In the genomic region with DNA sequence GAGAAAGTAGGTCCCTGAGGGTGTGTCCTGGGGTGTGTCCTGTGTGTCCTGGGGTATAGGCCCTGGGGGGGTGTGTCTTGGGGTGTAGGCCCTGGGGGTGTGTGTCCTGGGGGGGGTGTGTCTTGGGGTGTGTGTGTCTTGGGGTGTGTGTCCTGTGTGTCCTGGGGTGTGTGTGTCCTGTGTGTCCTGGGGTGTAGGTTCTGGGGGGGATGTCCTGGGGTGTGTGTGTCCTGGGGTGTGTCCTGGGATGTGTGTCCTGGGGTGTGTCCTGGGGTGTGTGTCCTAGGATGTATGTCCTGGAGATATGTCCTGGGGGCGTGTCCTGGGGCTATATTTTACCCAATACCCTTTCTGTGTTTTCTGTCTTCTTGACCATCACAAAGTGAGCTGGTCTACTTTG, we compare ENCODE assay signal across 19 mouse cellular contexts. TPM values are rescaled to one million over a fixed set of nuclear protein-coding genes. Genes with fewer than 3 reads are reported as not detected.
A peak's percentile ranks its signal among the peaks of the same experiment; 100 is the strongest.
DNase-seq lines count a peak whose midpoint lies in the region; ATAC-seq and TF ChIP-seq lines count a peak whose summit lies in the region.
"Had no signal": no experiment of that assay in that cellular context is flagged by ENCODE, and none has a peak within 500 bp of the region (broad histone marks: within the 10 kb centered on the region; RNA-seq: fewer than 3 reads in every experiment).

No protein-coding gene starts in this region.

- WGBS in embryonic facial prominence, embryonic 15.5 days, result 64% methylated on average over 1 of the region's 1 CpGs
- 89% methylated on average over 1 of the region's 1 CpGs for WGBS in embryonic facial prominence, embryonic 10.5 days
- WGBS in kidney, embryonic 14.5 days, result 65% methylated on average over 1 of the region's 1 CpGs
- WGBS in liver, embryonic 12.5 days (ENCODE audit: insufficient replicate concordance), result 33% methylated on average over 1 of the region's 1 CpGs
- 55% methylated on average over 1 of the region's 1 CpGs for WGBS in liver, postnatal 0 days (ENCODE audit: insufficient replicate concordance)
- WGBS in stomach, embryonic 16.5 days, result 78% methylated on average over 1 of the region's 1 CpGs
- WGBS in forebrain, embryonic 15.5 days, result 76% methylated on average over 1 of the region's 1 CpGs

- H3K27ac ChIP-seq in embryonic facial prominence, embryonic 15.5 days (replicated peaks), result no peak overlapping the region
- H3K27ac ChIP-seq in embryonic facial prominence, embryonic 10.5 days (replicated peaks), result no peak overlapping the region
- H3K27ac ChIP-seq in kidney, embryonic 14.5 days (ENCODE audit: low read depth, low read length), result no peak overlapping the region
- H3K27ac ChIP-seq in liver, embryonic 12.5 days, result no peak overlapping the region
- no peak overlapping the region for H3K27ac ChIP-seq in liver, postnatal 0 days (ENCODE audit: low read depth)
- no peak overlapping the region for H3K27ac ChIP-seq in stomach, embryonic 16.5 days (ENCODE audit: low read length)
- no peak overlapping the region for H3K27ac ChIP-seq in forebrain, embryonic 15.5 days (replicated peaks)
- H3K27ac ChIP-seq: heart, embryonic 15.5 days; hindbrain, embryonic 15.5 days had no signal

- DNase-seq in embryonic facial prominence, embryonic 10.5 days (ENCODE audit: low spot score), result no peak
- no peak for DNase-seq in kidney, adult 8-10 months
- no peak for DNase-seq in liver, postnatal 0 days
- DNase-seq: adrenal gland, adult 8-10 months; adrenal gland, postnatal 36 days; B cell, adult 2 months; cerebellum, adult 2 months; cerebellum, postnatal 10 days; gastrocnemius, postnatal 10 days had no signal

- no peak overlapping the region for H3K4me3 ChIP-seq in embryonic facial prominence, embryonic 15.5 days (replicated peaks)
- H3K4me3 ChIP-seq in embryonic facial prominence, embryonic 10.5 days, result no peak overlapping the region
- H3K4me3 ChIP-seq in kidney, embryonic 14.5 days (ENCODE audit: low read length), result no peak overlapping the region
- no peak overlapping the region for H3K4me3 ChIP-seq in liver, embryonic 12.5 days
- no peak overlapping the region for H3K4me3 ChIP-seq in liver, postnatal 0 days (ENCODE audit: low read depth, low read length)
- no peak overlapping the region for H3K4me3 ChIP-seq in stomach, embryonic 16.5 days (replicated peaks; ENCODE audit: low read length)
- H3K4me3 ChIP-seq in forebrain, embryonic 15.5 days, result no peak overlapping the region
- H3K4me3 ChIP-seq: heart, embryonic 15.5 days; hindbrain, embryonic 15.5 days had no signal

- H3K9ac ChIP-seq in embryonic facial prominence, embryonic 15.5 days, result no peak overlapping the region
- H3K9ac ChIP-seq in kidney, embryonic 14.5 days (ENCODE audit: low read depth, low read length), result no peak overlapping the region
- no peak overlapping the region for H3K9ac ChIP-seq in liver, embryonic 12.5 days
- H3K9ac ChIP-seq in liver, postnatal 0 days (replicated peaks), result no peak overlapping the region
- H3K9ac ChIP-seq in stomach, embryonic 16.5 days (ENCODE audit: low read length), result no peak overlapping the region
- H3K9ac ChIP-seq in forebrain, embryonic 15.5 days (replicated peaks), result no peak overlapping the region
- H3K9ac ChIP-seq: heart, embryonic 15.5 days; hindbrain, embryonic 15.5 days had no signal

- TF ChIP-seq EP300 in liver, postnatal 0 days (IDR thresholded peaks at IDR 0.05; ENCODE audit: low read depth), result no peak

- peak; percentile 67 for ATAC-seq in embryonic facial prominence, embryonic 15.5 days (ENCODE audit: insufficient number of reproducible peaks, low FRiP score, low TSS enrichment, low read depth)
- ATAC-seq in kidney, embryonic 14.5 days (ENCODE audit: low FRiP score, low TSS enrichment), result peak; percentile 35; the same call in 1 of the 2 replicates
- 0 out of 2 replicates have a peak, but pooled peaks have one; percentile 42 for ATAC-seq in liver, embryonic 12.5 days
- ATAC-seq in liver, postnatal 0 days, result no peak
- ATAC-seq in stomach, embryonic 16.5 days (ENCODE audit: insufficient read depth, low FRiP score), result 0 out of 2 replicates have a peak, but pooled peaks have one; percentile 40
- ATAC-seq in forebrain, embryonic 15.5 days (replicated peaks), result no peak
- ATAC-seq: CD4-positive, CD25-positive, alpha-beta regulatory T cell, adult 4 months; forebrain, embryonic 16.5 days had no signal

- TF ChIP-seq CTCF in liver, postnatal 0 days (IDR thresholded peaks at IDR 0.05; ENCODE audit: low read depth), result no peak

- no peaks in the 10 kb centered on the region for H3K9me3 ChIP-seq in embryonic facial prominence, embryonic 15.5 days (replicated peaks)
- H3K9me3 ChIP-seq in embryonic facial prominence, embryonic 10.5 days, result no peaks in the 10 kb centered on the region
- H3K9me3 ChIP-seq in kidney, embryonic 14.5 days (ENCODE audit: control insufficient read depth, low read length), result no peaks in the 10 kb centered on the region
- no peaks in the 10 kb centered on the region for H3K9me3 ChIP-seq in liver, embryonic 12.5 days (replicated peaks)
- no peaks in the 10 kb centered on the region for H3K9me3 ChIP-seq in liver, postnatal 0 days (ENCODE audit: low read length)
- H3K9me3 ChIP-seq in stomach, embryonic 16.5 days (replicated peaks; ENCODE audit: control insufficient read depth, low read length), result no peaks in the 10 kb centered on the region
- no peaks in the 10 kb centered on the region for H3K9me3 ChIP-seq in forebrain, embryonic 15.5 days
- H3K9me3 ChIP-seq: G1E; heart, embryonic 15.5 days; hindbrain, embryonic 15.5 days had no signal

- no peak overlapping the region for H3K4me2 ChIP-seq in embryonic facial prominence, embryonic 15.5 days (replicated peaks)
- H3K4me2 ChIP-seq in kidney, embryonic 14.5 days (replicated peaks; ENCODE audit: low read depth, low read length), result no peak overlapping the region
- H3K4me2 ChIP-seq in liver, embryonic 12.5 days, result no peak overlapping the region
- H3K4me2 ChIP-seq in liver, postnatal 0 days (ENCODE audit: low read depth, low read length), result no peak overlapping the region
- H3K4me2 ChIP-seq in stomach, embryonic 16.5 days (ENCODE audit: low read depth, low read length), result no peak overlapping the region
- H3K4me2 ChIP-seq in forebrain, embryonic 15.5 days (replicated peaks), result no peak overlapping the region
- H3K4me2 ChIP-seq: heart, embryonic 15.5 days; hindbrain, embryonic 15.5 days had no signal

- no peaks in the 10 kb centered on the region for H3K36me3 ChIP-seq in embryonic facial prominence, embryonic 15.5 days
- no peaks in the 10 kb centered on the region for H3K36me3 ChIP-seq in embryonic facial prominence, embryonic 10.5 days (replicated peaks)
- no peaks in the 10 kb centered on the region for H3K36me3 ChIP-seq in kidney, embryonic 14.5 days (ENCODE audit: control insufficient read depth, insufficient read depth, low read length)
- no peaks in the 10 kb centered on the region for H3K36me3 ChIP-seq in liver, embryonic 12.5 days
- no peaks in the 10 kb centered on the region for H3K36me3 ChIP-seq in liver, postnatal 0 days (replicated peaks; ENCODE audit: insufficient read depth, low read length)
- no peaks in the 10 kb centered on the region for H3K36me3 ChIP-seq in stomach, embryonic 16.5 days (ENCODE audit: control insufficient read depth, insufficient read depth, low read length)
- H3K36me3 ChIP-seq in forebrain, embryonic 15.5 days, result no peaks in the 10 kb centered on the region
- H3K36me3 ChIP-seq: G1E; heart, embryonic 15.5 days; hindbrain, embryonic 15.5 days had no signal

- H3K27me3 ChIP-seq in embryonic facial prominence, embryonic 15.5 days, result no peaks in the 10 kb centered on the region
- no peaks in the 10 kb centered on the region for H3K27me3 ChIP-seq in embryonic facial prominence, embryonic 10.5 days (replicated peaks; ENCODE audit: low read depth, poor library complexity, severe bottlenecking)
- no peaks in the 10 kb centered on the region for H3K27me3 ChIP-seq in kidney, embryonic 14.5 days (ENCODE audit: control insufficient read depth, insufficient read depth, low read length)
- H3K27me3 ChIP-seq in liver, embryonic 12.5 days (replicated peaks), result no peaks in the 10 kb centered on the region
- no peaks in the 10 kb centered on the region for H3K27me3 ChIP-seq in liver, postnatal 0 days (ENCODE audit: insufficient read depth, low read length)
- no peaks in the 10 kb centered on the region for H3K27me3 ChIP-seq in stomach, embryonic 16.5 days (ENCODE audit: control insufficient read depth, insufficient read depth, low read length)
- no peaks in the 10 kb centered on the region for H3K27me3 ChIP-seq in forebrain, embryonic 15.5 days
- H3K27me3 ChIP-seq: heart, embryonic 15.5 days; hindbrain, embryonic 15.5 days had no signal

- H3K4me1 ChIP-seq in embryonic facial prominence, embryonic 15.5 days, result no peaks in the 10 kb centered on the region
- H3K4me1 ChIP-seq in embryonic facial prominence, embryonic 10.5 days, result 0 out of 2 replicates have a peak, but pooled peaks cover 3% of the 10 kb centered on the region
- 0 out of 2 replicates have a peak, but pooled peaks cover 3% of the 10 kb centered on the region for H3K4me1 ChIP-seq in kidney, embryonic 14.5 days (ENCODE audit: control insufficient read depth, insufficient read depth, low read length)
- no peaks in the 10 kb centered on the region for H3K4me1 ChIP-seq in liver, embryonic 12.5 days
- no peaks in the 10 kb centered on the region for H3K4me1 ChIP-seq in liver, postnatal 0 days (ENCODE audit: insufficient read depth)
- no peaks in the 10 kb centered on the region for H3K4me1 ChIP-seq in stomach, embryonic 16.5 days (ENCODE audit: control insufficient read depth, insufficient read depth, low read length)
- no peaks in the 10 kb centered on the region for H3K4me1 ChIP-seq in forebrain, embryonic 15.5 days
- H3K4me1 ChIP-seq: heart, embryonic 15.5 days; hindbrain, embryonic 15.5 days had no signal

RNA-seq across cellular contexts. Expression of a gene that starts 51.7 kb away (rescaled TPM):
- 54.1 and 54.6 TPM in 2 replicates for polyA plus RNA-seq in embryonic facial prominence, embryonic 15.5 days (2015; fragmentation: Nextera tagmentation; extraction: Ambion mirVana)
- polyA plus RNA-seq in embryonic facial prominence, embryonic 10.5 days (2016; fragmentation: Nextera tagmentation; extraction: Ambion mirVana), result 51.6 and 55.2 TPM in 2 replicates
- 82.1 and 89.5 TPM in 2 replicates for polyA plus RNA-seq in kidney, embryonic 14.5 days (2014; fragmentation: Nextera tagmentation; extraction: Ambion mirVana)
- polyA plus RNA-seq in liver, embryonic 12.5 days (2016; fragmentation: Nextera tagmentation; extraction: Ambion mirVana), result 30.5 and 34.1 TPM in 2 replicates
- 18.0 and 19.9 TPM in 2 replicates for polyA plus RNA-seq in liver, postnatal 0 days (2015; fragmentation: Nextera tagmentation; extraction: Ambion mirVana)
- polyA plus RNA-seq in stomach, embryonic 16.5 days (2015; fragmentation: Nextera tagmentation; extraction: Ambion mirVana), result 64.4 and 69.3 TPM in 2 replicates
- 43.9 and 47.7 TPM in 2 replicates for polyA plus RNA-seq in forebrain, embryonic 15.5 days (2015; fragmentation: Nextera tagmentation; extraction: Ambion mirVana)

Comparison
In these comparisons a context has a peak if more than half of its experiments do, and no peak if none do; other contexts are left out.
1. ATAC-seq: peak in embryonic facial prominence, embryonic 15.5 days (single experiment), kidney, embryonic 14.5 days (single experiment), liver, embryonic 12.5 days (single experiment) and stomach, embryonic 16.5 days (single experiment); none in liver, postnatal 0 days (single experiment) and forebrain, embryonic 15.5 days (single experiment).